Mouse (Mus musculus): Measurements from ENCODE around the gene Gsdme.
A peak's percentile ranks its signal among the peaks of the same experiment; 100 is the strongest.

Gsdme gene

DNA sequence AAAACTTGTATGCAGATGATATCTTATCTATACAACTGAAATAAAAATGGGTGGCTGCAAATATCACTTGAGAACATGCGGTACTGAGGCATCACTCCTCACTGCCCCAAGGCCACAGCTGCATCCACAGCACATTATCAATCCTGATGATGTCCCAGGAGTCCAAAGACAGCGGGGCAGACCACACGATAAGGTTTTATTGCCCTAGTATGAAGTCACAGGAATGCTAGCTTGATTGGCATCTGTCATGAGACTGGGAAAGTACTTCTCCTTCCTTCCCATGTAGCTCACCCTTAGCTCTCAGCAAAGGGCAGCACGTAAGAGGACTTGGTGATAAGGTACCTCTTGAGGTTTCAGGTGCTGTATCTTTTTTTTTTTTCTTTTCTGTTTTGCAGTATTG, 19.5 kb downstream of the Gsdme start:
- DNase-seq: no peak

DNA sequence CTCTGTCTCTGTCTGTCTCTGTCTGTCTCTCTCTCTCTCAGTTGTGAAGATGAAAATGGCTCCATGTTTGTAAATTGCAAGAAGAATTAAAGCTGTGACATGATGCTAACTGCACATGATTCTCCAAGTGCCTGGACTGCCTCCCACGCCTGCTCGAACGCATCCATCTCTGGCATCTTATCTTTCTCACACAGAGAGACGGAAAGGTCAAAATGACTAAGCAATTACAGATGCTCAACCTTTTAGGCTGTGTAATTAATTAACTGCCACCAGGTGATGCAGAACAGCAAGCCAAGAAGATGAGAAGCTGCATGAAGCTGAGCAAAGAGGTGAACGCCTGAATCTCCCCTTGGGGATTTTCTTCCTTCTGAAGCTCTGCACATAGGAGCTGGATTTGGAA, 23.2 kb downstream of the Gsdme start:
- no peak for DNase-seq

DNA sequence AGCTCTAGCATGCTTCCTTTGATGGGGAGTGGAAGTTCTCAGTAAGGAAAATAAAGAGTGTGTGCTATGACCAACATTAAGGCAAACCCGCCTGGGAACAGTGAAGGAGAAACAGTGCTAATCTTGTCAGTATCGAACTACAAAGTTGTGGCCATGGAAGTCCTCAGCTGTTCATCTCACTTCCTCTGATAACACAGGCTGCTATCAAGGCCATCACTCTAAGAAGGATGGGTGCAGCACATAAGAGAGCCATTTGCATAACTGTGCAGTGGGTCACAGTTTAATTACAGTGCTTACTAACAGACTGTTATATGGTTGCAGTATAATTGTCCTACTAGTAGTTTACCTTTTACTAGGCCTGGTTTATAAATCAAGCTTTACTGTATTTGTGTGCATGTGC, 23.8 kb downstream of the Gsdme start:
- no peak for DNase-seq

DNA sequence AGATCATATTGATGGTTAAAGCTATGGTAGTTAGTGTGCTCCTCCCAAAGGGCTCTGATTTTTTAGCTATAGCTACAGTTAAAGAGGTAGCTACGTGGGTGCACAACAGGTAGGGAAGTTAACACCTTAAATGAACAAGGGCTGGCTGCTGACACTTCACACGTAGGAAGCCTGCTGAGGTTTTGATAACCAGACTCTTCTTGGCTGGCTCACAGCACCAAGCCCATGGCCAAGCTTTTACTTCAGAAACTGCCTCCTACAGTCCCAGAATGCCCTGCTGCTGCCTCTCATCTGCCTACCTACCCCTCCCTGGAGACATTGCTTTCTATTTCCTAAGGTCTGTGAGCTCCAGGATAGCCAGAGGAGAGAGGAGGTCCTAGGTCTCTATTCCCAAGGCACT, 25.7 kb downstream of the Gsdme start:
- no peak for DNase-seq

DNA sequence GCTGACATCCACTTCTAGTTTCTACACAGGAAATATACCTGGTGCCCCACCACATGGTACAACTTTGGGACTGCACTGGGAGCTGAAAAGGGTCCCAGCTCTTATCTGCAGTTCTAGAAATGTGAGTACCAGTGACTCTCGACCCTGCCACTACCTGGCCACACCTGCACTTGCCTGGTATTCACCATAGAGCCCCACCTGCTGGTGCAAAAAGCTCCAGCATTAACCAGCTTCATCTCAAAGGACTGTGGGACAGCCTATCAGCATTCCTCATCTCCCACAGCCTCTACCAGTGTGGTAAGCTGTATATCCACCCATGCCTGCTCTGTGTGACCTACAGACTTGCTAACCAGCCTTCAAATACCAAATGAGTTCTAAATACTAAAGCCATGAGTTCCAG, 30.7 kb downstream of the Gsdme start:
- peak; percentile 25 for DNase-seq

DNA sequence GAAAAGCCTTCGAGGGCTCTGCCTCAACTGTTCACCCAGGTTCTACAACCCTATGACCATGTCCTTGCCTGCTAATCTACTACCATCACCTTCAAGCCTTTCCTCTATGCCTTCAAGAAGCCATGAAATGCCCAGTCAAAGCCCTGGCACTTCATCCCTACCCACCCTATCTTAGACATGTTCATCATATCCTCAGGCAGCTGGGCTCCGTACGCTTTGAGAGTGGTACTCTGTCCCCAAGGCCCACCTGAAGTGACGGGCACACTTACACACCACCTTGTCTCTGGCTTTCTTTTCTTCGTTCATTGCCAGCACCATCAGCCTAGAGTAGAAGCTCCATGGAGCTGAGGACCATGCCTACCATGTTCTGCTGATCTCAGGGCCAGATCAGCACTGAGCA, 32.4 kb downstream of the Gsdme start:
- no peak for DNase-seq

DNA sequence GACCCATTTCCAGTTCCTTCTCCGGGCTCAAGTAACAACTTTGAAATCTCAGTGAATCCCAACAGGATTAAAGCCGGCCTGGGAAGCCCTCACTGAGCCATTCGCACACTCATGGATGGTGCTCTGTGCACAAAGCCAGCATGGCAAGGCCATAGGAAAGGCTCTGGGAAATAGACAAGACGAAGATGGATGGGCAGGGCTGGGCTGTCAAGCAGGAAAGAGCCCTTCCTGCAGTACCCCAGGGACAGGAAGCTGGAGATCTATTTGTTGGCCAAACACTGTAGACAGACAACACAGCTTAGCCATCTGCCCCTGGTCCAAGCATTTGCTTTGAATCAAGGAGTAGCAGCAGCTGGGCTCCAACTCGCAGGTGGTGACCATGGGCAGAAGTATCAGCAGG, 35.5 kb downstream of the Gsdme start:
- DNase-seq: no peak

DNA sequence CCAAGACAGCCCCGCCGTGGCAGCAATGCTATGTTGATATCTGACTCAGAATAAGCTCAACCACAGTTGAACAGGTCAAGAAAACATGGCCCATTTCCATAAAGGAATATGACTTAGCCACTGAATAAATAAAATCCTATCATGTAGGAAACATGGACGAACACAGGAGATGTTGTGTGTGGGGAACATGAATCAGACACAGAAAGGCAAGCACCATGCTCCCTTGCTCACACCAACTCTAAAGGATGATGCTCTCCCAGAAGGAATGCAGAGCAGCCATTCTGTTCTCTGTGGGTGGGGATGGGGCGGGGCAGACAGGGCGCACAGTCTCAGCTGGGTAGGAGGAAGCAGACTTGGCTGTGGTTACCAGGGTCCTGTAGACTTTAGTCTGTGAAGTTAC, 38.4 kb downstream of the Gsdme start:
- no peak for DNase-seq

DNA sequence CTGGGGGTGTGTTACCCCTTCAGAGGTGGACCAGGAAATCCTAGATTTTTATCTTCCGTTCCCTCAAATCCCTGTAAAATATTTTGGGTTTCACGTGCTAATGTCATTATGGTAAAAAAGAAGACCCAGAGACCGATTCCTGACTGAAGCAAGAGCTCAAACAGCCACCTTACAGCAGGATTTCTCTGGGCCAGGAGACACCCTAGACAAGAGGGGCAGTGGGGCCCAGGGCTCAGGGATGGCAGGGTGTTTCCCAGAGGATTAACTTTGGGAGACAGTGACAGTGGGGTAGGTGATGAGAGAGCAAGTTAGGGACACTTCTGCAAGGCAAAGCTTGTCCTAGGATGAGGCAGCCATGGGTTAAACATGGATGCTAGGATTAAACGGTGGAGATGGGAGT, 40.1 kb downstream of the Gsdme start:
- no peak for DNase-seq

DNA sequence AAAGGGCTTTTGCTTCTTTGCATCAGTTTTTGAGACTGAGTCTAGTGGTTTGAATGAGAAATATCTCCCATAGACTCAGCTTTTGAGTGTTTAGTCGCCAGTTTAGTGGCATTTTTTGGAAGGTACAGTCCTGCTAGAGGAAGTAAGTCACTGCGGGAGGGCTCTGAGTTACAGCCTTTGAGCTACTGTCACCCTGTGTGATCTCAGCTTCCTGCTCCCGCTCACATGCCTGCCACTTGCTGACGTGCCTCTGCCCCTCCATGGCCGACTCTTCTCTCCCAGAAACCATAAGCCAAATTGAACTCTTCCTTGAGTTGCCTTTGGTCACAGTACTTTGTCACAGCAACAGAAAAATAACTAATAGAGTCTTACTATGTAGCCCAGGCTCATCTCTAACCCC, 40.7 kb downstream of the Gsdme start:
- peak; percentile 27 for DNase-seq

DNA sequence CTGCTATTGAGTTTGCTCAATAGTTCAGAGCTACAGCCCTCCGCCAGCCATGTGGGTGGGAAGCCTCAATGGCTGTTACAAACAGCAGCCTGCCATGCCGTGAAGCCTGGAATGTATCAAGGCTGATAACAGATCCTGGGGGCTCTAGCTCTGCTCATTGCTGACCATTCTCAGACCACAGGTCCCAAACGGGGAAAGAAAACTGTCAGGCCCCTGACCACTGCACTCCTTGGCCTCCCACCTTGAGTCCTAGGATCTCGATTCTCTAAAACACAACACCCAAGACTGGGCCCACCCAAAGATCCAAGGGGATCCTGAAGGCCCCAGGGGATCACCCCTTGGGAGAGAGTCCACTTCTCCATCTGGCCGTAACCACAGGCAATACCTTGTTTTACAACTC, 41.3 kb downstream of the Gsdme start:
- no peak for DNase-seq

DNA sequence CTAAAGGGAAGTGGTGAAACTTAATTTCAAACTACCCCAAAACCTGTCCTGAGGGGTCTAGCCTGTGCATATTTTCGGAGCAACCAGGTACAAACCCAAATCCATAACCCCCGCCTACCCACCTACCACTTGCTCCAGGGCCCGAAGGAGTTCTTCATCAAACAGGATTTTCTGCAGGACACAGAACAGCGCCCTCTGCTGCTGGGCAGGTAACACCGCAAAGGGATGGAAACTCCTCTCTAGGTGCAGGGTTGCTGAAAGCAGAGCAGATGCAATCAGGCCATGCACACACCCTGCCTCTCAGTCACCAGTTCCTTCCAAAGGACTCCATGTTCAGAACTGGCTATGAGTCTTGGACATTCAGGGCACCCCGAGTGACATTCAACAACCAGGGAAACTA, 42.8 kb downstream of the Gsdme start:
- DNase-seq: peak; percentile 82

DNA sequence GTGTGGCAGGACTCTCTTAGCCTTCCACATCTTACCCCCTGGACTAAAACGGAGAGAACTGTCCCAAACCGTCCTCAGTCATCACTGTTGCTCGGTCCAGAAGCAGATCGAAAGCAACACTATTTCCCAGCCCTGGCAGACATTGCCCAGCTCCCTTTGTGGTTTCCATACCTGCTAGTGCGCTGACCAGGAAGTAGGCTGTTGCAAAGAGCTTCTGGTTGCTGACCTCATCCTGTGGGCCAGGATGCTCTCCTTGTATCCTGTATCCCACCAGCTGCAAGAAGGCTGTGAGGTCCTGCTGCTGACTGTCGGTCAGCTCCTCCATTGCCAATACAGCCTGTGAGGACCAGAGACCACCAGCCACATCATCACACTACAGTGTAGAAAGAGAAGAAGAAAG, 44.6 kb downstream of the Gsdme start:
- DNase-seq: no peak

DNA sequence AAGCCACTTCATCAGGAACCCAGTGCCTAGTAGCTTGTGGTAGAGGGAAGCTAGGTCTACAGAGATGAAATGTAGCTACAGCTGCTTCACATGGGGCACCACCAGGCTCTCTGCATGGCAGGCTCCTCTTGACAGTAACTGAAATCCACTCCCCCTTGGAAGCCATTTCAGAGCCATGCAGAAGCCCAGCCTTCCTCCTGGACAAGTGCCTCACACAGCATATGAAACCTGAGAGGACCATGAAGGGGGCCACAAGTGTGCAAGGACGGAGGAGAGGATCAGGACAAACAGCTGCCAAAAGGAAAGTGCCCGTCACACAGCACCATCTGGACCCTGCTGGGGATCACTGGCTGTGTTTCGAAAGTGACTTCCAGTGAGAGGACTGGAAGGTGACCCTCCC, 45.0 kb downstream of the Gsdme start:
- no peak for DNase-seq

DNA sequence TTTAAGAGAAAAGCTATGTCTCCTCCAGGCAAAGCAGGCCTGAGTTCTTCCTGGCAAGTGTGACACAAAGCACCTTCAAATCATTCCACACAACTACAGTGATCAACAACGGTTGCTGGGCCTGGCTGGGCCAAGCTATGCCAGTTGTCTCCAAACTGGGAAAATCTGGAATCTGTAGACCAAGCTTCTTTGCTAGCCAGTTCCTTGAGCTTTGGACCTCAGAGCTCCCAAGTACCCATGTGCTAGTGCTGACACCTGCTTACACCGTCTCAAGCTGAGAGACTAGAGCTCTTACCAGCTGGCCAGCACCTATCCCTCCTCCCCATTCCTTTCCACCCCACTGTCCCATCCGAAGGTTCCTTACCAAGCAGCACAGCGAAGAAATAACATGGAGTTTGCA, 47.7 kb downstream of the Gsdme start:
- DNase-seq: no peak

DNA sequence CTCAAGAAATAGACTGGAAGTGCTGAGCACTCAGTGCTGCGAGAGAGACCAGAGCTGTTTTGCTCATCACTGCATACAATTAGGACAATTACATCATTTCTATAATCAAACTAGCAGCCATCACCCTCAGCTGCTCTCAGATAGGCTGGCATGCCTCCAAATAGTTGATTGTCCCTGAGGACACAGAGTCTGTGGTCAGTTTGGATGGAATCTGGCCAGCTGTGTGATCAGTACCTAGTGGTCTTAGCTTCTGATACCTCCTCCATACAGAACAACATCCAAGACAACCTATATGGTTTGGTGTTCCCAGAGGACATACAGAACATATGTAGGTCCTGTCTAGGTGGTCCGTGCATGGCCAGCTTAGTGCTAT, 48.3 kb downstream of the Gsdme start:
- no peak for DNase-seq

DNA sequence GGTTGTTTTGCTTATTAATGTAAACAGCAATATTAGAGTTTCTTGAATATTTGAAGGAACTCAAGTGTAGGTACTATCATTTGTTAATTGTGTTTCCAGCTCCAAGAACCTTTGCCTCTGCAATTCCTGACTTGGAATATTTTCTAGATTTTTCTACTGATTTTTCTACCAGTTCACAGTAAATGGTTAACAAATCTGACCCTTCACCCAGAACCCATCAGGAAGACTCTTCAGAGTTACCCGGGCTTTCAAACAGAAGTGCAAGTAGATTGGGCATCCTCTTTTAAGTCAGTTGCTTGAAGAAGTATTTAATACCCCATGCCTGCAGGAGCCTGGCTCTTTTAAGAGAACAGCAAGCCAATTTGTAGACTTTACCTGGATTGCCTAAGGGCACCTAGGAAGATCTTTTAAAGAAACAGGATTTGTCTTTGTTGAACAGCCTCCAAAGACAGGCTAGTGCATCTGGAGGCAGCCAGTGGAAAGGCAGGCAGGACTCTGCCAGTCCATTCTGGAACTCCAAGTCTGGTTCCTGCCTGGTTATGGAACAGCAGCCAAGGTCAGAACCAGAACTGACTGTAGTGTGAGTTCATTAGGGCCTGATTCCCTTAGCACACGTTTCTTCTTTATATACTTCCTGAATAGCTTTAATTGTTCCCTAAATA, 48.8 kb downstream of the Gsdme start:
- DNase-seq: no peak

DNA sequence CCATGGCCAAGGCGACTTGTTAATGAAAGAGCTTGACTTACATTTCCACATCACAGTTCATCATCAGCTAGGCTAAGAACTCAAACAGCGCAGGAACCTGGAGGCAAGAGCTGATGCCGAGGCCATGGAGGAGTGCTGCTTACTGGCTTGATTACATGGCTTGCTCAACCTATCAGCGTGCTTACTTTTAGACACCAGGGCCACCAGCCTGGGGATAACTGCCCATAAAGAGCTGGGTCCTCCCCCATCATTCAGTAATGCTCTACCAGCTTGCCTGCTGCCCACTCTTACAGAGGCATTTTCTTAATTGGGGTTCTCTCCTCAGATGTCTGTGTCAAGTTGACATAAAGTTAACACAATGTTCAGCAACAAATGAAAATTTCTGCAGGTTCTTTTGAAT, 58.6 kb downstream of the Gsdme start:
- DNase-seq: no peak

DNA sequence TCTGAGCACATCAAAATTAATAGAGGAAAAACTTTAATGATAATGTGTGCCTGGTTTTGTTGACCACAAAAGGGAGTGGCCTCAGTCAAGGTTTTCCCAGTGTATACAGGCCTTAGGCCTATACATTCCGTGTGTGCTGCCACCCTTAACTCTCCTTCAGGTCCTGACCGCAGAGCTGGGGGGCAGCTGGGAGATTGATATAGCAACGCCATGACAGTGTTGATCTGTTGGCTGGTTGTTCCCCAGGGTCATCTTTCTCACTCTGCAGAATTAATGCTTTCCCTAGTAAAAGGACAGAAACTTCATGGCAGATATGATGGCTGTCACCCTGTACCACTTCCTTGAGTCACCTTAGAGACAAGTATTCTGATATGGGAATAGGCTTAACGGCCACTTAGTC, 59.3 kb downstream of the Gsdme start:
- no peak for DNase-seq

DNA sequence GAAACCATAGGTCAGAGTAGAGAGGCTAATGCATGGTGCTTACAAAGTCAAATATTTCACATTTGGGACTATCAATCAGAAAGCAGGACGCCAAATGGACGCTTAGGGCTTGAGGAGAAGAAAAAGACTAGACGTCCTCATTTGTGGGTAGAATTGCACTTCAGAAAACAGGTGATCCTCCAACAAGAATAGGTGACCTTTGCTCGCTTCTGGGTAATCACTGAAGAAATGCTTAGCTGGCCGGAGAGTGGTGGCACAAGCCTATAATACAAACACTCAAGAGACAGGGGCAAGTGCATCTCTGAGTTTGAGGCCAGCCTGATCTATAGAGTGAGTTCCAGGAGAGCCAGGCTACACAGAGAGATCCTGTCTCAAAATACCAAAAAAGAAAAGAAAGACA, 69.8 kb downstream of the Gsdme start:
- DNase-seq: no peak

DNA sequence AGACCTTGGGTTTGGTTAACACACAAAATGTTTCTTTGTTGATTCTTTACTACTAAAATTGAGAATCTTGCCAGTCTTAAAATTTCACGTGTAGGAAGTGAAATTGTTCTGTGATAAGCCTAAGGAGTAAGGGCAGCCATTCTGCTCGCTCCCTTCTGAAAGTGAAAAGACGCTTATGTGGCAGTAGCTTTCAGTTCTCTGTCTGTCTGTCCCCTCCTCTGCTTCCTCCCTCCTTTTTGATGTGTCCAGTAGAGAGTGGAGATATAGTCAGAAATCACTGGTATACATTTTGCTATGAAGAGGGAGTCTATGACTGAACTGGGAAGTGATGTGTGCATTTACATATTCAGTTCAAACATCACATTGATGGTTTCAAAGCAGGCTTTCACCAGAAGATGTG, 70.8 kb downstream of the Gsdme start:
- DNase-seq: no peak

DNA sequence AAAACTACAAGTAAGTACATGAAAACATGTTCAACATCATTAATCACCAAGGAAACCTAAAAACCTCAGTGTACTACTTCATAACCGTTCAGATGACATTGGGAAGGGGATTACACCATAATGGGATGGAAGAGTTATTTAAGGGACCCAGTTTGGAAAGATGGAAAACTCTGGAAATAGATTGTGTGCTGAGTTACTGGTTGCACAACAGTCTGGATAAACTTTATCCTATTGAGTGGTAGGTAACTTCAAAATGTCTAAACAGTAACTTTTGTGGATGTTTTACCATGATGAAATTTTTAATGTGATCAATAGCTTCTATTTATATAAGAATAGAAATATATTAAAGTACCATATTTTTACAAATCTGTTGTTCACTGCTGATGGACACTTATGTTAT, 71.5 kb downstream of the Gsdme start:
- no peak for DNase-seq

DNA sequence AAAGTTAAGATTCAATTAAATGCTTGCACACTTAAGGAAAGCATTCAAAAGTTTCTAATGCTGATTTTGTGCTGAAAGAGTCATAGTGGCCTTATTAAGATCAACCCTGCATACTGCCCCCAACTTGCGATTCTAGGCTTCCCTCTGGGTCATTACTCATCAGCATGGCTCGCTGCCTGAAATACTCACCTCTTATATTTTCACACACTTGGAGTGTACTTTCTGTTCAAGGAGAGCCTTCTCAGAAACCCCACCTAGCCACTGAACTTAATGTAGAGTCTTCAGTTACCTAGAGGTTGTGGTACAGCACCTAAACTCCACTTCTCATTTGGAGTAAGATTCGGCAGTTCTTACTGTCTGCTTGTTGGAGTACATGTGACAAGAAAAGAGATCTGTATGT, 72.1 kb downstream of the Gsdme start:
- DNase-seq: no peak

DNA sequence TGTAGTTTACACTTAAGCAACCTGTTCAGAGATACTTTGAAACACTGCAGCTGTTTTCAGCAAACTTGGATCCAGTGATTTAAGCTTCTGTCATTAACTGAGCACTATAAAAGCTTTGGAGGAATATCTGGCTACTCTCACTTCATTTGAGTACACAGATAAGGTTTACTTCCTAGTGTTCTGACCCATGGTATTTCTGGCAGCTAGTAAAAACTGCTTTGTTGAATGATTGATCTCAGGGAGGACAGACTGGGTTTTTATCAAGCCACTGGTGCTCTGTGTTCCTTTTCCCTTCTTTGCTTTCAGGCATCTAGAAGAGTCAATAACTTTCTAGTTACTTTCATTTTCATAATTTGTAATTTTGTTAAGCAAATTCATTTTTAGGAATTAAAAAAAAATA, 74.3 kb downstream of the Gsdme start:
- DNase-seq: no peak

DNA sequence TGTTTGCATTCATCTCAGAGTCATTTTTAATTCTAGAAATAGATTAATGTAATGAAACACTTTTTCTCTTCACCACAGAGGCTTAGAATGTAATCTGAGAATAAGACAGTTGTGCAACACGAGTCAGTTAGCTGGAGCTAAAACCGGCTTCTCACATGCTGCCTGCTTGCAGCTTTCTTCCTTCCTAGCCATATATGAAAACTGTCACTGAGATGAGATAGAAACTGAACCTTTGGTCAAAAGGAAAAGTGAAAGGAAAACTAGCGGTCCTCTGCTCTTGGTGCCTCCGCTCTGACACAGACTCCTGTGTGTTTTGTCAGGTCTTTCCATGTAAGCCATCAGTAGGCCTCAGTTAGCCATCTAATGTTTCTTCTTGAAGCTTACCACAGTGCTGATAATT, 75.7 kb downstream of the Gsdme start:
- no peak for DNase-seq

DNA sequence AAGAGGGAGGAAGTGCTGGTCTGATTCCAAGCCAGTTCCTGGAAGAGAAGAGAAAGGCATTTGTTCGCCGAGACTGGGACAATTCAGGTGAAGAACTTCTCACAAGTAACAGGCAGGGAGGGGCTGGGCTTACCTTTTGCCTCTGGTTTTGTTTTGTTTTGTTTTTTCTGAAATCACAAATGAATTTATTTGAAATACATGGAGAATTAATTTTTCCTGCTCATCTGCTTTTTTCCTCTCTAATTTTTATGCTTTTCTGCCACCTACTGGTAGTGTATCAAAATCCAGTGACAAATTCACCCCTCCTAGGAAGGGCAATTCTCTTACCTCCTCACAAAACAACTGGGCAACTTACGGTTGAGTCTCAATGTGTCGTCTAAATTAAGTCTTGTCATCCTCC, 83.5 kb downstream of the Gsdme start:
- no peak for DNase-seq

Data from thymus, postnatal 4 days (tissue).